Mouse (Mus musculus): ENCODE measurements around the gene Cog4.
"Not testable (repeated sequence)": the region's sequence is repeated elsewhere in the genome, so short reads cannot be mapped to it uniquely, and the experiment has no call there.

Gene Cog4

GRCm38 (mm10) chr8:110920032-110920772, 73.8 kb downstream of the Cog4 start:
- intact Hi-C loops (cut with DNase I) = loop anchor here (5.0 kb wide), 1 partner anchor 37 kb away; no protein-coding TSS in a partner anchor

- intact Hi-C loops (cut with DNase I) = loop anchor here (5.0 kb wide), 1 partner anchor 36 kb away; no protein-coding TSS in a partner anchor
These were observed 74.4 kb downstream of the Cog4 start for GRCm38 (mm10) chr8:110920773-110921277.

- intact Hi-C loops (cut with DNase I) = loop anchor here (5.0 kb wide), 1 partner anchor 36 kb away; no protein-coding TSS in a partner anchor
These were observed 75.3 kb downstream of the Cog4 start for GRCm38 (mm10) chr8:110921492-110922230.

- intact Hi-C loops (cut with DNase I) = no loop called here
These were observed 79.3 kb downstream of the Cog4 start for GRCm38 (mm10) chr8:110925691-110926140.

- intact Hi-C loops (cut with DNase I) = no loop called here
These were observed 80.3 kb downstream of the Cog4 start for GRCm38 (mm10) chr8:110926690-110927089.

- intact Hi-C loops (cut with DNase I) = no loop called here
These were observed 82.0 kb downstream of the Cog4 start for GRCm38 (mm10) chr8:110928435-110928834.

- intact Hi-C loops (cut with DNase I) = no loop called here
These were observed 82.7 kb downstream of the Cog4 start for GRCm38 (mm10) chr8:110929066-110929465.

GRCm38 (mm10) chr8:110929672-110930071, 83.3 kb downstream of the Cog4 start:
- intact Hi-C loops (cut with DNase I) = not testable (repeated sequence)

- intact Hi-C loops (cut with DNase I) = no loop called here
These were observed 85.0 kb downstream of the Cog4 start for GRCm38 (mm10) chr8:110931176-110931939.
